In genomic region chr4:139078726-139079125, GRCm38 (mm10) we compare ENCODE assay signal across 13 mouse cellular contexts. TPM values are rescaled to one million over a fixed set of nuclear protein-coding genes. Genes with fewer than 3 reads are reported as not detected.
DNase-seq lines count a peak whose midpoint lies in the region; ATAC-seq and TF ChIP-seq lines count a peak whose summit lies in the region.
"Had no signal": no experiment of that assay in that cellular context is flagged by ENCODE, and none has a peak within 500 bp of the region (broad histone marks: within the 10 kb centered on the region; RNA-seq: fewer than 3 reads in every experiment).

No protein-coding gene starts in this region.

- no peak for DNase-seq in heart, postnatal 14 days
- peak; percentile 68 for DNase-seq in lung, embryonic 14.5 days
- DNase-seq in lung, postnatal 14 days = no peak
- peak; percentile 66 for DNase-seq in MN1 (ENCODE audit: low spot score)
- DNase-seq in kidney, postnatal 4 days = peak; percentile 58 to 66
- DNase-seq in spleen, adult 18-20 months = no peak
- DNase-seq: layer of hippocampus, postnatal 36 days had no signal

- peaks cover 37% of the 10 kb centered on the region for H3K27me3 ChIP-seq in heart, embryonic 16.5 days (ENCODE audit: control insufficient read depth, insufficient read depth, low read length)
- peaks cover 32% of the 10 kb centered on the region for H3K27me3 ChIP-seq in lung, embryonic 14.5 days (ENCODE audit: insufficient read depth, low read length)
- H3K27me3 ChIP-seq in midbrain, embryonic 15.5 days (replicated peaks) = peaks cover 32% of the 10 kb centered on the region

- 10% methylated on average over 4 of the region's 4 CpGs for WGBS in heart, embryonic 16.5 days
- WGBS in lung, embryonic 14.5 days = 18% methylated on average over 4 of the region's 4 CpGs
- 15% methylated on average over 4 of the region's 4 CpGs for WGBS in midbrain, embryonic 15.5 days

- 0 out of 2 replicates have a peak, but pooled peaks have one; percentile 10 for ATAC-seq in heart, embryonic 16.5 days (replicated peaks; ENCODE audit: extremely low read depth, insufficient read depth, low FRiP score)
- ATAC-seq in lung, embryonic 14.5 days (ENCODE audit: insufficient read depth) = no peak
- no peak for ATAC-seq in midbrain, embryonic 15.5 days (replicated peaks)

- no peak overlapping the region for H3K9ac ChIP-seq in heart, embryonic 16.5 days (ENCODE audit: low read length)
- H3K9ac ChIP-seq in lung, embryonic 14.5 days = no peak overlapping the region
- no peak overlapping the region for H3K9ac ChIP-seq in midbrain, embryonic 15.5 days

- no peak overlapping the region for H3K4me2 ChIP-seq in heart, embryonic 16.5 days (ENCODE audit: low read depth, low read length)
- H3K4me2 ChIP-seq in lung, embryonic 14.5 days = no peak overlapping the region
- H3K4me2 ChIP-seq in midbrain, embryonic 15.5 days = no peak overlapping the region

- intact Hi-C loops in heart, postnatal 14 days (cut with DNase I) = loop anchor here (2.0 kb wide), 1 partner anchor 156 kb away; no protein-coding TSS in a partner anchor

- H3K9me3 ChIP-seq in heart, embryonic 16.5 days (replicated peaks; ENCODE audit: control insufficient read depth, low read length) = no peaks in the 10 kb centered on the region
- H3K9me3 ChIP-seq in lung, embryonic 14.5 days (ENCODE audit: low read depth, low read length) = no peaks in the 10 kb centered on the region
- H3K9me3 ChIP-seq in midbrain, embryonic 15.5 days = no peaks in the 10 kb centered on the region

- H3K27ac ChIP-seq in heart, embryonic 16.5 days (ENCODE audit: low read length) = no peak overlapping the region
- no peak overlapping the region for H3K27ac ChIP-seq in lung, embryonic 14.5 days (ENCODE audit: low read depth)
- no peak overlapping the region for H3K27ac ChIP-seq in midbrain, embryonic 15.5 days

- H3K36me3 ChIP-seq in heart, embryonic 16.5 days (ENCODE audit: control insufficient read depth, insufficient read depth) = no peaks in the 10 kb centered on the region
- no peaks in the 10 kb centered on the region for H3K36me3 ChIP-seq in lung, embryonic 14.5 days (ENCODE audit: insufficient read depth)
- no peaks in the 10 kb centered on the region for H3K36me3 ChIP-seq in midbrain, embryonic 15.5 days (replicated peaks)

- H3K4me3 ChIP-seq in heart, embryonic 16.5 days (ENCODE audit: low read length) = no peak overlapping the region
- no peak overlapping the region for H3K4me3 ChIP-seq in lung, embryonic 14.5 days (ENCODE audit: low read depth, low read length)
- no peak overlapping the region for H3K4me3 ChIP-seq in midbrain, embryonic 15.5 days
- H3K4me3 ChIP-seq: myocyte had no signal

- peak; percentile 53 for TF ChIP-seq CTCF in lung, embryonic 14.5 days (IDR thresholded peaks at IDR 0.05; ENCODE audit: low read depth)

- peaks cover 13% of the 10 kb centered on the region for H3K4me1 ChIP-seq in heart, embryonic 16.5 days (ENCODE audit: control insufficient read depth, insufficient read depth, low read length)
- H3K4me1 ChIP-seq in lung, embryonic 14.5 days (ENCODE audit: insufficient read depth) = peaks cover 11% of the 10 kb centered on the region
- H3K4me1 ChIP-seq in midbrain, embryonic 15.5 days = peaks cover 43% of the 10 kb centered on the region

RNA-seq across cellular contexts. Expression of gene Htr6, which starts 3.4 kb away (rescaled TPM):
- not detected in 2 replicates for polyA plus RNA-seq in heart, embryonic 16.5 days (2015; fragmentation: Nextera tagmentation; extraction: Ambion mirVana)
- total RNA-seq in heart, postnatal 14 days (2021) = not detected
- polyA plus RNA-seq in lung, embryonic 14.5 days (2014; fragmentation: Nextera tagmentation; extraction: Ambion mirVana) = not detected in 2 replicates
- 0.50 and 0.56 TPM in 2 replicates for polyA plus RNA-seq in midbrain, embryonic 15.5 days (2015; fragmentation: Nextera tagmentation; extraction: Ambion mirVana)
- polyA plus RNA-seq: heart, embryonic 14.5 days; liver, embryonic 16.5 days; stomach, embryonic 16.5 days had no signal

RNA-seq across cellular contexts. Expression of gene Nbl1, which starts 14.1 kb away (rescaled TPM):
- 25.8 and 28.9 TPM in 2 replicates for polyA plus RNA-seq in heart, embryonic 16.5 days (2015; fragmentation: Nextera tagmentation; extraction: Ambion mirVana)
- 10 to 100 TPM; 32.1 to 32.2 TPM for total RNA-seq in heart, postnatal 14 days (2021)
- polyA plus RNA-seq in lung, embryonic 14.5 days (2014; fragmentation: Nextera tagmentation; extraction: Ambion mirVana) = 43.8 and 48.0 TPM in 2 replicates
- 42.3 and 50.7 TPM in 2 replicates for polyA plus RNA-seq in midbrain, embryonic 15.5 days (2015; fragmentation: Nextera tagmentation; extraction: Ambion mirVana)

RNA-seq across cellular contexts. Expression of gene Minos1, which starts 52.2 kb away (rescaled TPM):
- polyA plus RNA-seq in heart, embryonic 16.5 days (2015; fragmentation: Nextera tagmentation; extraction: Ambion mirVana) = 640 and 697 TPM in 2 replicates
- 100 to 1,000 TPM; 731 to 790 TPM for total RNA-seq in heart, postnatal 14 days (2021)
- polyA plus RNA-seq in lung, embryonic 14.5 days (2014; fragmentation: Nextera tagmentation; extraction: Ambion mirVana) = 501 and 531 TPM in 2 replicates
- 323 and 328 TPM in 2 replicates for polyA plus RNA-seq in midbrain, embryonic 15.5 days (2015; fragmentation: Nextera tagmentation; extraction: Ambion mirVana)

Comparison
In these comparisons a context has a peak if more than half of its experiments do, and no peak if none do; other contexts are left out.
1. DNase-seq: peak in lung, embryonic 14.5 days (single experiment), MN1 (single experiment) and kidney, postnatal 4 days (2 of 2); none in heart, postnatal 14 days (0 of 2), lung, postnatal 14 days (single experiment) and spleen, adult 18-20 months (0 of 2).